ENCODE assay signal across 8 mouse cellular contexts in the genomic region with DNA sequence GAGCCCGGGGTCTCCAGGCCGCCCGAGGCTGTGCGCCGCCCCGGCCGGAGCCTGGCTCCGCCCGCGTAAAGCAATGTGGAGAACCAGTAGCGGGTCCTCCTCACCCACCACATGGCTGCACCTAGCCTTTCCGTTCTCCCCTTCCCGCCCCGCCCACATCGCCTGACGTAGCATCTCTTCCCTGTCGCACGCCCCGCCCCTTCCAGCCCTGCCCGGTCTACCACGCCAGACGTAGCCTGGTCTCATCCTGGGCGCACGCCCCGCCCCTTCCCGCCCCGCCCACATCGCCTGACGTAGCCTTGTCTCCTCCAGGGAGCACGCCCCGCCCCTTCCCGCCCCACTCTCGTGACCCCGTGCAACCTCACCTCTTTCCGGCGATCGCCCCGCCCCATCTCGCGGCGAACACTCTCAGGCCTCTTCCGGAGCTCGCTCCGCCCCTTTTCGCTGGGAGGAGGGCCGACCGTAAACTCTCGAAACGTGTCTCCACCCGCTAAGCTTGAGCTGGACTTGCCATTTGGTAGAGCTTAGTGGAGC. TPM values are rescaled to one million over a fixed set of nuclear protein-coding genes. Genes with fewer than 3 reads are reported as not detected.
DNase-seq lines count a peak whose midpoint lies in the region; ATAC-seq and TF ChIP-seq lines count a peak whose summit lies in the region.

A gene (plus strand): TSS at position 439 of the 534 bp plus-strand sequence.

- H3K36me3 ChIP-seq in megakaryocyte, embryonic 14.5 days (replicated peaks; ENCODE audit: low read length), result peaks cover 18% of the 10 kb centered on the region

- peak; percentile 75 for ATAC-seq in activated CD4-positive, CD25-positive, alpha-beta regulatory T cell, adult 4 months

- peak within 1 kb of the TSS; percentile 47 for H3K4me3 ChIP-seq in cortical plate, adult 2 months (ENCODE audit: insufficient read depth, low read length)
- peak within 1 kb of the TSS; percentile 92 for H3K4me3 ChIP-seq in megakaryocyte, embryonic 14.5 days (replicated peaks)

- TF ChIP-seq POLR2A in cortical plate, adult 2 months (IDR thresholded peaks at IDR 0.05; ENCODE audit: extremely low read depth, insufficient read depth, low read length), result peak; percentile 95

- H3K27me3 ChIP-seq in megakaryocyte, embryonic 14.5 days (replicated peaks), result no peaks in the 10 kb centered on the region

- peak; percentile 95 to 98 for DNase-seq in gastrocnemius, adult 8-10 months (ENCODE audit: low spot score in 2 of 2)
- peak; percentile 91 for DNase-seq in hindlimb bud, embryonic 11.5 days (ENCODE audit: extremely low spot score, low read depth, low spot score)
- DNase-seq in left cerebral cortex, adult 8-10 months (ENCODE audit: low spot score in 2 of 2), result peak; percentile 83 to 97
- DNase-seq in right cerebral cortex, postnatal 10 days (ENCODE audit: low spot score in 2 of 2), result peak; percentile 99
- DNase-seq in urinary bladder, postnatal 25 days (ENCODE audit: low spot score), result peak; percentile 94

- no peaks in the 10 kb centered on the region; the same call in 1 of the 2 replicates for H3K4me1 ChIP-seq in cortical plate, adult 2 months (ENCODE audit: control insufficient read depth, insufficient read depth, low read length)
- H3K4me1 ChIP-seq in megakaryocyte, embryonic 14.5 days, result peaks cover 37% of the 10 kb centered on the region

- no peak for TF ChIP-seq CTCF in cortical plate, adult 2 months (IDR thresholded peaks at IDR 0.05; ENCODE audit: extremely low read depth, insufficient read depth, low read length)

- H3K27ac ChIP-seq in cortical plate, adult 2 months (ENCODE audit: insufficient read depth, low read length), result peak within 1 kb of the TSS; percentile 92

- no peaks in the 10 kb centered on the region for H3K9me3 ChIP-seq in megakaryocyte, embryonic 14.5 days

RNA-seq across cellular contexts. Expression of the gene that starts here (rescaled TPM):
- polyA plus RNA-seq in activated CD4-positive, CD25-positive, alpha-beta regulatory T cell, adult 4 months (2017; shearing (Covaris generic)), result 10 to 100 TPM; 24.6 to 30.7 TPM
- polyA plus RNA-seq in cortical plate, adult 2 months (2012; rRNA removed), result 6.4 and 6.7 TPM in 2 replicates
- total RNA-seq in gastrocnemius, adult 8-10 months (2022), result 10 to 100 TPM; 10.2 to 12.4 (median 11.6) TPM
- total RNA-seq in left cerebral cortex, adult 8-10 months (2022), result 10 to 100 TPM; 23.0 to 30.8 (median 28.4) TPM
- 3.3 TPM in 1 of 2 replicates, not detected in the other for polyA plus RNA-seq in megakaryocyte, embryonic 14.5 days (2012; ENCODE audit: insufficient read depth, low replicate concordance)

Comparison
In these comparisons a context has a peak if more than half of its experiments do, and no peak if none do; other contexts are left out.
1. Peak in every context shown above with its lines: DNase-seq, ATAC-seq, H3K4me3 ChIP-seq and H3K27ac ChIP-seq.